Mouse (Mus musculus): ENCODE results near the gene Gpt2. TPM values are rescaled to one million over a fixed set of nuclear protein-coding genes. Genes with fewer than 3 reads are reported as not detected.

Gene Gpt2
- polyA plus RNA-seq, 1 experiment from 2014 or later: 26.3 TPM

GRCm38 (mm10) chr8:85533434-85533833 is 41.1 kb downstream of the Gpt2 start:
- H3K4me3 ChIP-seq (replicated peaks): no peak overlapping the region
- WGBS: 95% methylated on average over 2 of the region's 2 CpGs
- H3K27ac ChIP-seq: no peak overlapping the region
- no peaks in the 10 kb centered on the region for H3K9me3 ChIP-seq
- H3K9ac ChIP-seq (replicated peaks): no peak overlapping the region
- peaks cover 47% of the 10 kb centered on the region for H3K36me3 ChIP-seq
- no peaks in the 10 kb centered on the region for H3K4me1 ChIP-seq (replicated peaks)
- no peak overlapping the region for H3K4me2 ChIP-seq (replicated peaks)
- no peak for ATAC-seq
- H3K27me3 ChIP-seq: no peaks in the 10 kb centered on the region

- no peak for ATAC-seq
- H3K27me3 ChIP-seq: no peaks in the 10 kb centered on the region
- H3K36me3 ChIP-seq: peaks cover 54% of the 10 kb centered on the region
- H3K4me1 ChIP-seq (replicated peaks): no peaks in the 10 kb centered on the region
- no peak overlapping the region for H3K4me2 ChIP-seq (replicated peaks)
- no peak overlapping the region for H3K9ac ChIP-seq (replicated peaks)
- no peak overlapping the region for H3K4me3 ChIP-seq (replicated peaks)
- H3K9me3 ChIP-seq: no peaks in the 10 kb centered on the region
- H3K27ac ChIP-seq: no peak overlapping the region
- WGBS: 78% methylated on average over 1 of the region's 1 CpGs
Measured at GRCm38 (mm10) chr8:85534163-85534562, 41.8 kb downstream of the Gpt2 start.

GRCm38 (mm10) chr8:85536332-85536731 is 44.0 kb downstream of the Gpt2 start:
- H3K27ac ChIP-seq: no peak overlapping the region
- H3K9me3 ChIP-seq: no peaks in the 10 kb centered on the region
- no peak overlapping the region for H3K9ac ChIP-seq (replicated peaks)
- no peak overlapping the region for H3K4me2 ChIP-seq (replicated peaks)
- ATAC-seq: no peak
- H3K27me3 ChIP-seq: no peaks in the 10 kb centered on the region
- H3K36me3 ChIP-seq: peaks cover 74% of the 10 kb centered on the region
- H3K4me3 ChIP-seq (replicated peaks): no peak overlapping the region
- H3K4me1 ChIP-seq (replicated peaks): no peaks in the 10 kb centered on the region
- 93% methylated on average over 2 of the region's 2 CpGs for WGBS

GRCm38 (mm10) chr8:85551934-85552333 is 59.6 kb downstream of the Gpt2 start:
- Histone ChIP-seq H3K4me3 (replicated peaks) (no peak overlapping the region), H3K4me2 (replicated peaks) (no peak overlapping the region), H3K27me3 (no peaks in the 10 kb centered on the region), H3K9ac (replicated peaks) (no peak overlapping the region), H3K4me1 (replicated peaks) (peaks cover 29% of the 10 kb centered on the region), H3K36me3 (peaks cover 51% of the 10 kb centered on the region), H3K9me3 (no peaks in the 10 kb centered on the region), H3K27ac (no peak overlapping the region)
- 92% methylated on average over 1 of the region's 1 CpGs for WGBS
- ATAC-seq: no peak

GRCm38 (mm10) chr8:85554391-85555180 is 62.2 kb downstream of the Gpt2 start:
- H3K9ac ChIP-seq (replicated peaks): peak overlapping the region; percentile 93
- peak overlapping the region; percentile 98 for H3K4me3 ChIP-seq (replicated peaks)
- peak overlapping the region; percentile 93 for H3K27ac ChIP-seq
- under 1% methylated on average over 44 of the region's 66 CpGs for WGBS
- peak; percentile 92 for ATAC-seq
- peak overlapping the region; percentile 92 for H3K4me2 ChIP-seq (replicated peaks)
- H3K9me3 ChIP-seq: no peaks in the 10 kb centered on the region
- H3K4me1 ChIP-seq (replicated peaks): peaks cover 29% of the 10 kb centered on the region
- peaks cover 26% of the 10 kb centered on the region for H3K36me3 ChIP-seq
- no peaks in the 10 kb centered on the region for H3K27me3 ChIP-seq

- ATAC-seq: peak; percentile 94
- Histone ChIP-seq H3K4me1 (replicated peaks) (peaks cover 29% of the 10 kb centered on the region), H3K9ac (replicated peaks) (peak within 1 kb of the TSS; percentile 93), H3K27me3 (no peaks in the 10 kb centered on the region), H3K9me3 (no peaks in the 10 kb centered on the region), H3K27ac (peak within 1 kb of the TSS; percentile 93), H3K36me3 (peaks cover 19% of the 10 kb centered on the region), H3K4me2 (replicated peaks) (peak within 1 kb of the TSS; percentile 92), H3K4me3 (replicated peaks) (peak within 1 kb of the TSS; percentile 98)
- under 1% methylated on average over 65 of the region's 77 CpGs for WGBS
Measured at GRCm38 (mm10) chr8:85555181-85556145, 63.1 kb downstream of the Gpt2 start, which contains the start of gene Dnaja2. TSS of gene Dnaja2 (minus strand) at chr8:85555344.

GRCm38 (mm10) chr8:85556986-85557600 is 64.7 kb downstream of the Gpt2 start:
- Histone ChIP-seq H3K9me3 (no peaks in the 10 kb centered on the region), H3K27ac (no peak overlapping the region), H3K4me3 (replicated peaks) (no peak overlapping the region), H3K27me3 (no peaks in the 10 kb centered on the region), H3K4me1 (replicated peaks) (peaks cover 22% of the 10 kb centered on the region), H3K9ac (replicated peaks) (no peak overlapping the region), H3K36me3 (peaks cover 10% of the 10 kb centered on the region), H3K4me2 (replicated peaks) (no peak overlapping the region)
- ATAC-seq: no peak
- 70% methylated on average over 2 of the region's 2 CpGs for WGBS

- no peak overlapping the region for H3K4me2 ChIP-seq (replicated peaks)
- ATAC-seq: no peak
- 80% methylated on average over 3 of the region's 3 CpGs for WGBS
Measured at GRCm38 (mm10) chr8:85557601-85557986, 65.2 kb downstream of the Gpt2 start.

GRCm38 (mm10) chr8:85559201-85559600 is 66.8 kb downstream of the Gpt2 start:
- Histone ChIP-seq H3K36me3 (no peaks in the 10 kb centered on the region), H3K4me2 (replicated peaks) (no peak overlapping the region), H3K27ac (no peak overlapping the region), H3K9ac (replicated peaks) (no peak overlapping the region), H3K4me3 (replicated peaks) (no peak overlapping the region), H3K4me1 (replicated peaks) (peaks cover 5% of the 10 kb centered on the region), H3K27me3 (no peaks in the 10 kb centered on the region), H3K9me3 (no peaks in the 10 kb centered on the region)
- no peak for ATAC-seq
- 100% methylated on average over 1 of the region's 1 CpGs for WGBS

More at GRCm38 (mm10) chr8:85557601-85557986, 65.2 kb downstream of the Gpt2 start:
- Histone ChIP-seq H3K27ac (no peak overlapping the region), H3K4me3 (replicated peaks) (no peak overlapping the region), H3K36me3 (peaks cover 6% of the 10 kb centered on the region), H3K9ac (replicated peaks) (no peak overlapping the region), H3K4me1 (replicated peaks) (peaks cover 17% of the 10 kb centered on the region), H3K9me3 (no peaks in the 10 kb centered on the region), H3K27me3 (no peaks in the 10 kb centered on the region)

GRCm38 (mm10) chr8:85559966-85560365 is 67.6 kb downstream of the Gpt2 start:
- WGBS: 57% methylated on average over 2 of the region's 2 CpGs
- Histone ChIP-seq H3K4me2 (replicated peaks) (no peak overlapping the region), H3K9ac (replicated peaks) (no peak overlapping the region), H3K4me1 (replicated peaks) (peaks cover 4% of the 10 kb centered on the region), H3K9me3 (no peaks in the 10 kb centered on the region), H3K36me3 (no peaks in the 10 kb centered on the region), H3K27me3 (no peaks in the 10 kb centered on the region), H3K27ac (no peak overlapping the region), H3K4me3 (replicated peaks) (no peak overlapping the region)
- ATAC-seq: no peak

GRCm38 (mm10) chr8:85563336-85563735 is 71.0 kb downstream of the Gpt2 start:
- H3K4me2 ChIP-seq (replicated peaks): no peak overlapping the region
- no peaks in the 10 kb centered on the region for H3K9me3 ChIP-seq
- ATAC-seq: no peak
- H3K27ac ChIP-seq: no peak overlapping the region
- WGBS: 91% methylated on average over 8 of the region's 8 CpGs
- no peak overlapping the region for H3K9ac ChIP-seq (replicated peaks)
- no peaks in the 10 kb centered on the region for H3K27me3 ChIP-seq
- no peaks in the 10 kb centered on the region for H3K4me1 ChIP-seq (replicated peaks)
- no peak overlapping the region for H3K4me3 ChIP-seq (replicated peaks)
- no peaks in the 10 kb centered on the region for H3K36me3 ChIP-seq

- ATAC-seq: no peak
- H3K27ac ChIP-seq: no peak overlapping the region
- H3K9me3 ChIP-seq: no peaks in the 10 kb centered on the region
- WGBS: 84% methylated on average over 3 of the region's 3 CpGs
- no peak overlapping the region for H3K4me2 ChIP-seq (replicated peaks)
- H3K9ac ChIP-seq (replicated peaks): no peak overlapping the region
- H3K36me3 ChIP-seq: no peaks in the 10 kb centered on the region
- H3K27me3 ChIP-seq: no peaks in the 10 kb centered on the region
- no peak overlapping the region for H3K4me3 ChIP-seq (replicated peaks)
- no peaks in the 10 kb centered on the region for H3K4me1 ChIP-seq (replicated peaks)
Measured at GRCm38 (mm10) chr8:85565186-85565585, 72.8 kb downstream of the Gpt2 start.
